Mouse (Mus musculus) erythroblast, embryonic 14.5 days (primary cell): Measurements from ENCODE around the gene Hoxd8.

Experiments used
- GATA1 ChIP-seq: IDR thresholded peaks from 2 replicates; pipeline ENCODE4 v1.6.1; 2012; ENCODE audit warnings: low read length, inconsistent platforms, mixed read lengths
- TAL1 ChIP-seq: IDR thresholded peaks from 3 replicates; pipeline ENCODE4 v1.6.1; 2012; ENCODE audit warnings: low read length, inconsistent platforms, mixed read lengths

DNA sequence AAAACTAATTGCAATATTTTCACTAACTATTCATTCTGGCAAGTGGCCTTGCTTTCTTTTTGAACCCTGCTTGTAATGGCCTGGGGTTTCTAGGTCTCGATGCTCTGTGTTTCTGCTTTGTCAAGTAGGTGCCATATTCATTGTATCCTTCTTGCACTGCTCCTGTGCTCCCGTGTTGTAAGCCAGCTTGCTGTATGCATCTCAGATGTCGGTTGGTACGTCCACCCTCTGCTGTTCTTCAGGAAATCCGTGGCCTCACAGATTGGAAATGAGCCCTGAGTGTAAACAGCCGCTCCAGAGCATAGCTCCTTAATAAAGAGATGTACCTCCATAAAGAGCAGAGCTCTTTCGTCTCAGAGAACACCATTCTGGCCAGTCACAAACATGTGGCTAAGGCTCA is 3.2 kb downstream of the Hoxd8 start:
- TF ChIP-seq GATA1 (no peak), TAL1 (no peak)
